Mouse (Mus musculus): Measurements from ENCODE around the gene Ttc3.

The Ttc3 gene

GRCm38 (mm10) chr16:94370173-94370914, at the start of gene Ttc3:
Ttc3 (plus strand) TSS chr16:94370618.
- peak; percentile 100 for DNase-seq

- DNase-seq: no peak
Observed at GRCm38 (mm10) chr16:94323681-94324080, 46.7 kb upstream of the Ttc3 start.

- no peak for DNase-seq
Observed at GRCm38 (mm10) chr16:94326008-94326407, 44.4 kb upstream of the Ttc3 start.

- peak; percentile 99 for DNase-seq
Observed at GRCm38 (mm10) chr16:94327781-94328711, 42.4 kb upstream of the Ttc3 start, which contains the start of gene Ripply3. Ripply3 (plus strand) TSS chr16:94328420.

GRCm38 (mm10) chr16:94328881-94329867, 41.2 kb upstream of the Ttc3 start:
- DNase-seq: no peak

GRCm38 (mm10) chr16:94330429-94330828, 40.0 kb upstream of the Ttc3 start:
- peak; percentile 88 for DNase-seq

GRCm38 (mm10) chr16:94331233-94331885, 39.1 kb upstream of the Ttc3 start:
- no peak for DNase-seq

GRCm38 (mm10) chr16:94331886-94332252, 38.5 kb upstream of the Ttc3 start:
- DNase-seq: peak; percentile 92

GRCm38 (mm10) chr16:94335656-94336055, 34.8 kb upstream of the Ttc3 start:
- DNase-seq: no peak

- peak; percentile 64 for DNase-seq
Observed at GRCm38 (mm10) chr16:94339164-94340160, 31.0 kb upstream of the Ttc3 start.

GRCm38 (mm10) chr16:94345733-94346132, 24.7 kb upstream of the Ttc3 start:
- peak; percentile 27 for DNase-seq

- DNase-seq: peak; percentile 82
Observed at GRCm38 (mm10) chr16:94347080-94347731, 23.2 kb upstream of the Ttc3 start.

GRCm38 (mm10) chr16:94348779-94349178, 21.6 kb upstream of the Ttc3 start:
- peak; percentile 81 for DNase-seq

- peak; percentile 76 for DNase-seq
Observed at GRCm38 (mm10) chr16:94349588-94350286, 20.7 kb upstream of the Ttc3 start.

- peak; percentile 66 for DNase-seq
Observed at GRCm38 (mm10) chr16:94350287-94350677, 20.1 kb upstream of the Ttc3 start.

GRCm38 (mm10) chr16:94354450-94354849, 16.0 kb upstream of the Ttc3 start:
- peak; percentile 90 for DNase-seq

GRCm38 (mm10) chr16:94356046-94356445, 14.4 kb upstream of the Ttc3 start:
- DNase-seq: peak; percentile 51

GRCm38 (mm10) chr16:94356776-94357494, 13.5 kb upstream of the Ttc3 start:
- DNase-seq: peak; percentile 73

- DNase-seq: peak; percentile 19
Observed at GRCm38 (mm10) chr16:94358091-94358490, 12.3 kb upstream of the Ttc3 start.

Data from heart, adult 11 months (tissue).